Mouse (Mus musculus) C2C12 (cell line): ENCODE results near the gene Frat1. TPM values are rescaled to one million over a fixed set of nuclear protein-coding genes. Genes with fewer than 3 reads are reported as not detected.
A peak's percentile ranks its signal among the peaks of the same experiment; 100 is the strongest.

Experiments used
- H3K27me3 ChIP-seq: one replicate; pipeline ENCODE4 v1.6.1; 2011; ENCODE audit not compliant: control insufficient read depth, insufficient read depth, insufficient read length
- H3K36me3 ChIP-seq: one replicate; pipeline ENCODE4 v1.6.1; 2011; ENCODE audit not compliant: control insufficient read depth, insufficient read depth
- H3K4me3 ChIP-seq: one replicate; pipeline ENCODE4 v1.5.1; 2011; ENCODE audit warnings: mild to moderate bottlenecking, control low read depth; ENCODE audit not compliant: poor library complexity, insufficient read depth, severe bottlenecking
- H3K79me2 ChIP-seq: one replicate; pipeline ENCODE4 v1.6.1; 2011; ENCODE audit not compliant: control insufficient read depth, insufficient read depth
- H3K79me3 ChIP-seq: one replicate; pipeline ENCODE4 v1.6.1; 2011; ENCODE audit warnings: low read depth, control low read depth
- H3ac ChIP-seq: one replicate; pipeline ENCODE3; 2011; ENCODE audit warnings: low read depth; ENCODE audit not compliant: control insufficient read depth, insufficient read length
- CEBPB ChIP-seq: IDR thresholded peaks from one replicate; pipeline ENCODE4 v1.6.1; 2011; ENCODE audit warnings: low read depth, mild to moderate bottlenecking, control low read depth, moderate library complexity
- CTCF ChIP-seq: IDR thresholded peaks from one replicate; pipeline ENCODE4 v1.5.1; 2011; ENCODE audit not compliant: control insufficient read depth, insufficient read depth, insufficient read length
- FOSL1 ChIP-seq: IDR thresholded peaks from one replicate; pipeline ENCODE4 v1.8.0; 2011; ENCODE audit warnings: mild to moderate bottlenecking, low read length; ENCODE audit not compliant: poor library complexity, insufficient read depth, severe bottlenecking
- MAX ChIP-seq: IDR thresholded peaks from one replicate; pipeline ENCODE4 v1.6.1; 2011; ENCODE audit warnings: mild to moderate bottlenecking, control low read depth
- MYOD1 ChIP-seq: IDR thresholded peaks from one replicate; pipeline ENCODE4 v1.6.1; 2011; ENCODE audit warnings: low read depth; ENCODE audit not compliant: control insufficient read depth, insufficient read length
- MYOG ChIP-seq: IDR thresholded peaks from one replicate; pipeline ENCODE4 v1.6.1; 2011; ENCODE audit not compliant: control insufficient read depth, insufficient read length; ENCODE audit errors: extremely low read depth
- USF1 ChIP-seq: IDR thresholded peaks from one replicate; pipeline ENCODE4 v1.6.1; 2011; ENCODE audit warnings: low read depth, mild to moderate bottlenecking, control low read depth, moderate library complexity
- long read RNA-seq, 2 experiments: library from polyadenylated mRNA; unstranded; transcript quantifications; one replicate each; pipeline ENCODE4 v2.0.0; 2019 to 2020
- polyA plus RNA-seq: library from polyadenylated mRNA; unstranded; fragments of >200 nt; fragmentation: generic; extraction: Trizol; gene quantifications from one replicate; pipeline ENCODE4 v1.2.1, GENCODE M21; 2012; ENCODE audit warnings: missing spikeins

Gene Frat1
- 0.06 TPM for polyA plus RNA-seq
- long read RNA-seq, experiment 1, partial matches to known transcripts: 0 of 3 reads
- long read RNA-seq, experiment 1, other reads (novel, unspliced or antisense): 0 of 3 reads
- long read RNA-seq, experiment 2: 0 reads

- Histone ChIP-seq H3ac (peak within 1 kb of the TSS; percentile 71), H3K27me3 (peaks cover 39% of the 10 kb centered on the region), H3K79me3 (no peaks in the 10 kb centered on the region), H3K4me3 (peak within 1 kb of the TSS; percentile 34), H3K36me3 (no peaks in the 10 kb centered on the region), H3K79me2 (no peaks in the 10 kb centered on the region)
- TF ChIP-seq FOSL1: no peak
- no peak for TF ChIP-seq MYOG
- no peak for TF ChIP-seq MYOD1
These were observed at the start of gene Frat1 for GRCm38 (mm10) chr19:41829381-41830105. TSS of gene Frat1 (plus strand) at chr19:41829970.

- TF ChIP-seq USF1: no peak
- TF ChIP-seq MYOG: no peak
- TF ChIP-seq MAX: no peak
- TF ChIP-seq CTCF: no peak
- peaks cover 38% of the 10 kb centered on the region for H3K36me3 ChIP-seq
- H3ac ChIP-seq: no peak overlapping the region
- H3K27me3 ChIP-seq: no peaks in the 10 kb centered on the region
- H3K79me3 ChIP-seq: no peaks in the 10 kb centered on the region
- H3K79me2 ChIP-seq: peaks cover 4% of the 10 kb centered on the region
- no peak overlapping the region for H3K4me3 ChIP-seq
These were observed 42.9 kb upstream of the Frat1 start for GRCm38 (mm10) chr19:41786896-41787295.

DNA sequence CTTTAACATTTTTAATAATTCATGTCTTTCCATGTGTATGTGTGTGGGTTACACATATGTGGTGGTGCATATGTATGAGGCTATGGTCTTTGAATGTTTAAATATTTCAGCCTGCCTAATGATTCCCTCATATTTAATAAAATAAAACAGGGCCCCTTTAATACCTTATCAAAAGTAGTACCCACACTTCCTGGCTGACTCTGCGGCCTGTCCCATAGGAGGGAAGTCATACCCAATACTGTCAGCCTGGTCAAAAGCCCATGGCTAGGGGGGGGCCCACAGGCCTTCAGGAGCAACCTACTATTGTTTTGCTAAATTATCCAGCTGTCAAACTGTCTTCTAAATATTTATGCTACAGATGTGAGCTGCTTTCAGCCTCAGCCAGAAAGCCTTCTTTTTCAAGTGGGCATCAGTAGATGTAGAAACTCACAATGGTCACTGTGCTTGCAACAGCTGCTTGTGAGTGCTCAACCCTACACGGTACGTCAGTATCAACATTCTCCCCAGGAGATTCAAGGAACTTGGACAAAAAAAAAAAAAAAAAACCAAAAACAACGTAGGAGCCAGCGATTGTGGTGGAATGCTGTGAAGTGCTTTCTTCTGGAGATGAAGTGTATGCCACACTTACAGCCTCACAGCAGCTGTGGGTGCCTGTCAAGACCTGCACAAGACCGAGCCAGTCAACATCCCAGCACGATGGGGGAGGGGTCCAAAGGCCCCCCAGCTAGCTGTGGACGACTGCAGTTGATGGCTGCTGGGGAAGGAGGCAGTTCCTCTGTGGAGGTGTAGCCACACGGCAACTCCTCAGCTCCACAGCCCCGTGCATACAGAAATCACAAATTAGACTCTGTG is 40.4 kb upstream of the Frat1 start:
- H3ac ChIP-seq: no peak overlapping the region
- H3K27me3 ChIP-seq: no peaks in the 10 kb centered on the region
- H3K36me3 ChIP-seq: peaks cover 28% of the 10 kb centered on the region
- no peak for TF ChIP-seq MYOG
- TF ChIP-seq MYOD1: peak; percentile 41
- TF ChIP-seq FOSL1: no peak
- no peak for TF ChIP-seq USF1
- no peak for TF ChIP-seq CEBPB
- peaks cover 17% of the 10 kb centered on the region for H3K79me2 ChIP-seq
- H3K79me3 ChIP-seq: peaks cover 3% of the 10 kb centered on the region
- H3K4me3 ChIP-seq: no peak overlapping the region

DNA sequence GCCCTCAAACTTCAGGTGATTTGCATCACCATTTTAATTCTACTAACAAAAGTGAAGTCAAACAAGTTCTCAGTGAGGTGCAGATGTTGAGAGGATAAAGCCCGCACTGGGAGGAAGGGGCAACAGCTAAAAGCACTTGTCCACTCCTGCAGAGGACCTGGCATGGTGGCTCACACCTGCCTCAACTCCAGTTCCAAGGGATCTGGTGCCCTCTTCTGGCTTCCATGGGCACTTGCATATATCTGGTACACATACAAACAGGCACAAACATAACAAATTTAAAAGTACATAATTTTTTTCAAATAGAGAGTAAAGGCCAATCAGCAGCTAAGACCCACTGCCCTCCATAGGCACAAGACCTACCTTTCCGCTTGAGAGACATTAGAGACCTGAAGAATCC is 38.4 kb upstream of the Frat1 start:
- TF ChIP-seq USF1: no peak
- no peak for TF ChIP-seq MYOD1
- TF ChIP-seq CEBPB: no peak
- H3K4me3 ChIP-seq: no peak overlapping the region
- H3K79me3 ChIP-seq: peaks cover 5% of the 10 kb centered on the region
- H3ac ChIP-seq: no peak overlapping the region
- H3K36me3 ChIP-seq: peaks cover 9% of the 10 kb centered on the region
- no peaks in the 10 kb centered on the region for H3K27me3 ChIP-seq
- peaks cover 22% of the 10 kb centered on the region for H3K79me2 ChIP-seq

- Histone ChIP-seq H3K27me3 (no peaks in the 10 kb centered on the region), H3ac (no peak overlapping the region), H3K4me3 (no peak overlapping the region), H3K36me3 (peaks cover 4% of the 10 kb centered on the region), H3K79me2 (peaks cover 34% of the 10 kb centered on the region), H3K79me3 (peaks cover 9% of the 10 kb centered on the region)
- TF ChIP-seq MYOG: no peak
- TF ChIP-seq MAX: no peak
- no peak for TF ChIP-seq USF1
- TF ChIP-seq CEBPB: no peak
- TF ChIP-seq MYOD1: no peak
- no peak for TF ChIP-seq FOSL1
- TF ChIP-seq CTCF: no peak
These were observed 36.8 kb upstream of the Frat1 start for GRCm38 (mm10) chr19:41792934-41793486.

- H3K4me3 ChIP-seq: no peak overlapping the region
- no peak overlapping the region for H3ac ChIP-seq
- no peaks in the 10 kb centered on the region for H3K27me3 ChIP-seq
- peaks cover 36% of the 10 kb centered on the region for H3K79me2 ChIP-seq
- TF ChIP-seq CEBPB: no peak
- no peak for TF ChIP-seq CTCF
- TF ChIP-seq MYOD1: no peak
- no peak for TF ChIP-seq FOSL1
- TF ChIP-seq USF1: no peak
- TF ChIP-seq MYOG: no peak
- no peak for TF ChIP-seq MAX
- no peaks in the 10 kb centered on the region for H3K36me3 ChIP-seq
- peaks cover 9% of the 10 kb centered on the region for H3K79me3 ChIP-seq
These were observed 35.8 kb upstream of the Frat1 start for GRCm38 (mm10) chr19:41794017-41794416.
